Mouse (Mus musculus): ENCODE results near the gene Mpp5. TPM values are rescaled to one million over a fixed set of nuclear protein-coding genes. Genes with fewer than 3 reads are reported as not detected.
A peak's percentile ranks its signal among the peaks of the same experiment; 100 is the strongest.

Mpp5 gene
- polyA plus RNA-seq, 1 experiment from 2014 or later = 29.6 TPM

DNA sequence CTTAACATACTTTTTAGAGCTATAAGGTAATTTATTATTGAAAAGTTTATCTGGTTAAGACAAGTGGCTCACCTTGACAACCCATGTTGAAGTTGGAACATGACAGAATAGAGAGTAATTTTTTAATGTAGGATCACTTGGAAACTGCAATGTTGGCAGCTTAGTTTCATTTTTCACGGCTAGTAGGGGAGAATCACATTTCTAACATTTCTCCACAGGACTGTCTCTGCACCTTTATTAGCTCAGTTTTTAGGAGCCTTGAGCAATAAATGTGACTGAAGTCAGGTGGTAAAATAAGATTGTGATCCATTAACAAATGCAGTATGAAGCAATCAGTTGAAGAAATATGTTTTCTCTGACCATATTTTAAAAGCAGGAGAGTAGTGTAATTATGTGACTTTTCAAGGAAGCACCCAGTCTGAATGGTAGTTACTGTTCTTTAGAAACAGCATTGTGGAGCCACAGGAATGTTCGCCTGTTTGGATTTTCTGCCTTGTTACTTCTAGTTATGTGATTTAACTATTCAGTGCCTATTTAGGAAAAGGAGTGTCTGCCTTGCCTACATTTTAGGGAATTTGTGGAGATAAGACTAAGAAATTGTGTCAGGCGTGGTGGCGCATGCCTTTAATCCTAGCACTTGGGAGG is 29.8 kb downstream of the Mpp5 start:
- 67% methylated on average over 4 of the region's 4 CpGs for WGBS
- DNase-seq (ENCODE audit: low spot score) = no peak
- Histone ChIP-seq H3K27me3 (replicated peaks; ENCODE audit: low read depth, poor library complexity, severe bottlenecking) (no peaks in the 10 kb centered on the region), H3K4me1 (peaks cover 18% of the 10 kb centered on the region), H3K9me3 (no peaks in the 10 kb centered on the region), H3K27ac (replicated peaks) (no peak overlapping the region), H3K4me3 (no peak overlapping the region), H3K36me3 (replicated peaks) (peaks cover 6% of the 10 kb centered on the region; the same call in 1 of the 2 replicates)

DNA sequence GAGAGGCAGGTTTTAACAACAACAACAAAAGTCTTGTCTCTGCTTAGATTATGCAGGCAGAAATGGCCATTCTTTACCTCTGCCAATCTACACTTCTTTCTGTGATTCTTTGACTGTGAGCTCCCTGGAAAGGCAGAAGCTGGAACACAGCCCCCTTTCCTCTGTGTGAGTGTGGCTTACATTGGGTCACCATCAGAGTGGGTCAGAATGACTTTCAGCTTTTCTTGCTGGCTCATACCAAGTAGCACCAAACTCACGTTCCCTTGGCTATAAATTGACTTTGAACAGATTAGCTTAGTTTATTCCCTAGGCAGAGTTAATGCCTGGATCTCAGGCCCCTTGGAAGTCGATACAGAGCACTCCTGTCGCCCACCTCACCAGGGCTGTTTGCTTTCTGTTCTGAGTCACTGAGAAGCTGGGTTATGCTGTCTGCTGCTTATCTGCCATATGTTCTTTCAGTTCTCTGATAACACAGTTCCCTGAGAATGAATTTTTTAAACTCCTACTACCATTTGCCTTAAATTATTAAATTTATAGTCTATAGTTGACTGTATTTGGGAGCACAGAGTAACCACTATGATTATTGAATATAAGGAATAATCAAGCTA is 39.7 kb downstream of the Mpp5 start:
- Histone ChIP-seq H3K4me3 (no peak overlapping the region), H3K9me3 (no peaks in the 10 kb centered on the region), H3K36me3 (replicated peaks) (0 out of 2 replicates have a peak, but pooled peaks cover 5% of the 10 kb centered on the region), H3K4me1 (peaks cover 3% of the 10 kb centered on the region; the same call in 1 of the 2 replicates), H3K27ac (replicated peaks) (no peak overlapping the region), H3K27me3 (replicated peaks; ENCODE audit: low read depth, poor library complexity, severe bottlenecking) (no peaks in the 10 kb centered on the region)
- DNase-seq (ENCODE audit: low spot score) = no peak
- WGBS = 63% methylated on average over 3 of the region's 3 CpGs

DNA sequence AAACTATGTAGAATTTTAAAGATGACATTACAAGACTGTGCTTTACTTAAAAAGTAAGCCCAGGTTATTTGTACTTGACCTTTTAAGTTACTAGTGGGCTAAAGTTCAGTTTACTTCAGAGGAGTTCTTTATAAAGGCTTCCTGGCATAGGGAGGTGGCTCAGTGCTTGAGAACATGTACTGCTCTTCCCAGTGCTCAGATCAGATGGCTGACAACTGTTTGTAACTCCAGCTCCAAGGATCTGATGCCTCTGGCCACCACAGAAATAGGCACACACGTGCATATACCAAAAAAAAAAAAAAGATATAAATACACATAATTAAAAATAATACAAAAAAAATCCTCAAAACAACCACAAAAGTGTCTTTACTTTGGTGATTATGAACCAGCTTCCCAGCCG is 42.1 kb downstream of the Mpp5 start:
- H3K27me3 ChIP-seq (replicated peaks; ENCODE audit: low read depth, poor library complexity, severe bottlenecking) = no peaks in the 10 kb centered on the region
- WGBS = 88% methylated on average over 2 of the region's 2 CpGs
- no peaks in the 10 kb centered on the region for H3K36me3 ChIP-seq (replicated peaks)
- no peak for DNase-seq (ENCODE audit: low spot score)
- H3K4me3 ChIP-seq = no peak overlapping the region
- H3K9me3 ChIP-seq = no peaks in the 10 kb centered on the region
- H3K4me1 ChIP-seq = peaks cover 3% of the 10 kb centered on the region; the same call in 1 of the 2 replicates
- no peak overlapping the region for H3K27ac ChIP-seq (replicated peaks)

DNA sequence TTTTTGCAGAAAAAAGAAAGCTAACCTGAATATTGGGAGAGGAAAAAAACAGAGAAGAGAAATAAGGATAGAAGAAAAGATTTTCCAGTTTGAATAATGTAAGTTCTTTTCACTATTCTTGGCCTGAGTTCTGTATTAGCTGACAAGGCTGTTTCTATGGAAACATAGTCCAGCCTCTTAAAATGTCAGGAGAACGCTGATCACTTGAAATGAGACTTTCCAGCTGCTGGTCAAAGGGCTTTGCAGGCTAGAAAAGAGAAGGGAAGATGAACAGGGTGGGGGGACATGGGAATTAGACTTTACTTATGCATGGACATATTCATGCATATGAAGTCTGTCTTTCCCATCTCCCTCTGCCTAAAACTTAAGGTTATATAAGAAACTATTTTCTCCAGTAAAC is 45.5 kb downstream of the Mpp5 start:
- 32% methylated on average over 1 of the region's 1 CpGs for WGBS
- Histone ChIP-seq H3K4me3 (no peak overlapping the region), H3K27ac (replicated peaks) (no peak overlapping the region), H3K4me1 (no peaks in the 10 kb centered on the region), H3K36me3 (replicated peaks) (peaks cover 22% of the 10 kb centered on the region), H3K27me3 (replicated peaks; ENCODE audit: low read depth, poor library complexity, severe bottlenecking) (no peaks in the 10 kb centered on the region), H3K9me3 (no peaks in the 10 kb centered on the region)
- no peak for DNase-seq (ENCODE audit: low spot score)

DNA sequence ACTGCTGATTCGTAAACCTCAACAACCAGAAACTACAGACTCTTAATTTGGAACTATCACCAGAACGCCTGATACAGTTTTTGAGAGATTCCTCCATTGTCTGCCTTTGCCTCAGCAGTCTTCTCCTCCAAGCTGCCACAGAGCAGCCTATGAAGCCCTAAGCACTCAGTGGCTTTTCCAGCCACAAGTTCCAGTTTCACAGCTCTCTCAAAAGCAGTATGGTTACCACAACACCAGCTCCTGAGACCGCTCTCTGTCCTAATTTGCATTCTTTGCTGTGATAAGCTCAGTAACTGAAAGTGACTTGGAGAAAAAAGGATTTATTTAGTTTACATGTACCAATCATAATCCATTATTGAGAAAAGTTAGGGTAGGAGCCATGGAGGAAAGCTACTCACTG is 51.3 kb downstream of the Mpp5 start:
- Histone ChIP-seq H3K9me3 (no peaks in the 10 kb centered on the region), H3K36me3 (replicated peaks) (peaks cover 22% of the 10 kb centered on the region), H3K27me3 (replicated peaks; ENCODE audit: low read depth, poor library complexity, severe bottlenecking) (no peaks in the 10 kb centered on the region), H3K4me3 (no peak overlapping the region), H3K4me1 (no peaks in the 10 kb centered on the region), H3K27ac (replicated peaks) (no peak overlapping the region)
- no peak for DNase-seq (ENCODE audit: low spot score)
- 89% methylated on average over 3 of the region's 3 CpGs for WGBS

DNA sequence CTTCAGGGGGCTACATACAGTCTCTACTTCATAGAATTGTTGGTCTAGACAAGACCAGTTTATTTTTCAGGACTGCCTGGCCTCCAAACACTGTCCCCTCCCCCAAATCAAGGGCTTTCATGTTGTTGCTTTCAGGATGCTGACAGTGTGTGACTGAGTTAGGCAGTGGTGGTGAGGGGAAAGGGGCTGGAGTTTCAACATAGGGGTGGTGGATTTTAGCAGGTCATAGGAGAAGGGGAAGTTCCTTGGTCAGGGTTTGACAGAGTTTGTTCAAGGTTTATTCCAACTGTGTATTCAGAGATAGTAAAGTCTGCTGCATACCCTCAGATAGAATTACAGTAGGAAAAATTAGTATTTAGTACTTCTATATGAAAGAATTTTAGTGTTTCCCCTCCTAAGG is 53.1 kb downstream of the Mpp5 start:
- H3K27me3 ChIP-seq (replicated peaks; ENCODE audit: low read depth, poor library complexity, severe bottlenecking) = no peaks in the 10 kb centered on the region
- H3K9me3 ChIP-seq = no peaks in the 10 kb centered on the region
- no peak for DNase-seq (ENCODE audit: low spot score)
- peaks cover 22% of the 10 kb centered on the region for H3K36me3 ChIP-seq (replicated peaks)
- no peaks in the 10 kb centered on the region for H3K4me1 ChIP-seq
- no peak overlapping the region for H3K4me3 ChIP-seq
- no peak overlapping the region for H3K27ac ChIP-seq (replicated peaks)

DNA sequence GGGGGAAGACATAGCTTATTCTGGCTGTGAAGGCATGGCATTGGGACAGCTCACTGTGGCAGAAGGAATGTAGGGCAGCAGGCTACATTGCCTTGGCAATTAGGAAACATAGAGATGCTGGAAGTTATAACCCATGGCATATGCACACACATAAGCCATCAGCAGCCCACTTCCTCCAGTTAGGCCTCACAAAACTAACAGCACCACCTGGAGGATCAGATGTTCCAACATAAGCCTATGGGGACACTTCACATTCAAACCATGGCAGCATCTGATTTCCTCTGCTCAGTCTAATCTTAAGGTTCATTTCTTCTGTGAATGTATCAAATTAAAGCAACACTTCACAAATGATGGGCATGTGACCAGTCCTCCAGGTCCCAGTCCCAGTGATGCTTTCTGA is 65.7 kb downstream of the Mpp5 start:
- H3K4me1 ChIP-seq = no peaks in the 10 kb centered on the region
- H3K4me3 ChIP-seq = no peak overlapping the region
- H3K27me3 ChIP-seq (replicated peaks; ENCODE audit: low read depth, poor library complexity, severe bottlenecking) = no peaks in the 10 kb centered on the region
- peaks cover 21% of the 10 kb centered on the region for H3K36me3 ChIP-seq (replicated peaks)
- DNase-seq (ENCODE audit: low spot score) = no peak
- no peaks in the 10 kb centered on the region for H3K9me3 ChIP-seq
- no peak overlapping the region for H3K27ac ChIP-seq (replicated peaks)

DNA sequence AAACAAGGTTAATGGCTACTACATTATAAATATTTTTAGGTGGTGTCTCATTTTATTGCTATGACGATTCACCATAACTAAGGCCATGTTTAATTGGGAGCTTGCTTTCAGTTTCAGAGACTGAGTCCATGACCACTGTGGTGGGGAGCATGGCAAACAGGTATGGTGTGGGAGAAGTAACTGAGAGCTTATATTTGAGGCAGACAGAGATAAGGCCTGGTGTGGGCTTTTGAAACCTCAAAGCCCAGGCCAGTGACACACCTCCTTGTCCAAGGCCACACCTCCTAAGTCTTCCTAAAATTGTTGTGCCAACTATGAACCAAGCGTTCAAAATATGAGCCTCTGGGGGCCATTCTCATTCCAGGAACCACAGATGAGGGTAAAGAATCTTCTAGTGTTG is 85.8 kb downstream of the Mpp5 start:
- Histone ChIP-seq H3K27ac (replicated peaks) (no peak overlapping the region), H3K4me1 (no peaks in the 10 kb centered on the region), H3K4me3 (no peak overlapping the region), H3K27me3 (replicated peaks; ENCODE audit: low read depth, poor library complexity, severe bottlenecking) (no peaks in the 10 kb centered on the region), H3K9me3 (no peaks in the 10 kb centered on the region), H3K36me3 (replicated peaks) (peaks cover 86% of the 10 kb centered on the region)
- WGBS = 87% methylated on average over 2 of the region's 2 CpGs
- no peak for DNase-seq (ENCODE audit: low spot score)

DNA sequence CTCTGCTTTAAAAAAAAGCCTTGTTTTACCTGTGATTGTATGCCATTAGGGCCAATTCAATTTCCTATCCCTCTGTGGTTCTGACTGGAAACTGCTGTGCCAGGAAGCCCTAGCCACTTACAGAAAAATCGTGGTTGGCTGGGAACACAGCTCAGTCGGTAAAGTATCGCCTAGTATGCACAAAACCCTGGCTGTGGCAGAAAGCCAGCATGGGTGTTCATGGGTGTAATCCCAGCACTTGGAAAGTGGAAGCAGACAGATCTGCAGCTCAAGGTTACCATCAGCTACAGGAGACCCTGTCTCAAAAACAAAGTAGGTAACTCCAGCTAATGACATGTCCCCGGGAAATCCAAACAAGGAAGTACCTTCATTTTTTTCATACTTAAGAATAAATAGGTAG is 91.2 kb downstream of the Mpp5 start:
- H3K27me3 ChIP-seq (replicated peaks; ENCODE audit: low read depth, poor library complexity, severe bottlenecking) = no peaks in the 10 kb centered on the region
- no peak overlapping the region for H3K27ac ChIP-seq (replicated peaks)
- DNase-seq (ENCODE audit: low spot score) = no peak
- 85% methylated on average over 4 of the region's 4 CpGs for WGBS
- H3K36me3 ChIP-seq (replicated peaks) = peaks cover 93% of the 10 kb centered on the region
- no peak overlapping the region for H3K4me3 ChIP-seq
- no peaks in the 10 kb centered on the region for H3K9me3 ChIP-seq
- no peaks in the 10 kb centered on the region for H3K4me1 ChIP-seq

DNA sequence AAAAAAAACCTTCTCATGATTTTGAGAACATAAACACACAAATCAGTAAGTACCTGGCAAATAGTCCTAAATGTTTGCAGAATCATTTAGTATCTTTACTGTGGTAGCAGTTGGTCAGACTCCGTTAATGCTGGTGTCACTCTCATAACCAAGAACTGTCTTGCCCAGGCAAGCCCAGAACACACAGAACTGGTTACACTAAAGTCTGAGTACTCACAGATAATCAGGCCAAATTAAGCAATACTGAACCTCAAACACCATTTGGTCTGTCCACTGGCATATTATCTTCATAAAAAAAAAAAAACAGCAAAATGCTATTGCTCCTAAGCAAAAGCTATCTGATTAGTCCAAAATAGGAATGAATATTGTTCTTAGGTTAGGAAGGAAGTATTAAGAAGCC is 93.7 kb downstream of the Mpp5 start:
- no peaks in the 10 kb centered on the region for H3K4me1 ChIP-seq
- no peak overlapping the region for H3K27ac ChIP-seq (replicated peaks)
- no peak for DNase-seq (ENCODE audit: low spot score)
- 91% methylated on average over 1 of the region's 1 CpGs for WGBS
- H3K27me3 ChIP-seq (replicated peaks; ENCODE audit: low read depth, poor library complexity, severe bottlenecking) = no peaks in the 10 kb centered on the region
- H3K4me3 ChIP-seq = no peak overlapping the region
- H3K9me3 ChIP-seq = no peaks in the 10 kb centered on the region
- H3K36me3 ChIP-seq (replicated peaks) = peaks cover 90% of the 10 kb centered on the region

DNA sequence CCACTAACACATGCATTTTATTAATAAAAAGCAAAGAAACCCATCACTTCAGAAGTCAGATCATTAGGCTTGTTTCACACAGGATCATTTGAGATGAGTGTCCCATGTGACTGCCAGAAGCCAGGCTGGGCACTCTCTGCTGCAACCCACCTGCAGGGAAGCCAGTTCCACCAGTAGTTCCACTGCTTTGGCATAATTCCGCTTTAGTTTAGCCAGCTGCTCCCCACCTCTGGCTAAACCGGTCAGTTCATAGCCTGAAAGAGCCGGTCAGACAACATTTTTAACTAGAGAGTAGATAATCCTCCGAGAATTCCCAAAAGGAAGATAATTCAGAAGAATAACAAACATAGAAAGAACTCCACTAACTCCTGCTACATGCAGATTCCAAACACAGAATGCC is 99.5 kb downstream of the Mpp5 start:
- Histone ChIP-seq H3K4me1 (no peaks in the 10 kb centered on the region), H3K36me3 (replicated peaks) (peaks cover 70% of the 10 kb centered on the region), H3K27me3 (replicated peaks; ENCODE audit: low read depth, poor library complexity, severe bottlenecking) (no peaks in the 10 kb centered on the region), H3K4me3 (no peak overlapping the region), H3K9me3 (no peaks in the 10 kb centered on the region), H3K27ac (replicated peaks) (no peak overlapping the region)
- 75% methylated on average over 4 of the region's 4 CpGs for WGBS
- DNase-seq (ENCODE audit: low spot score) = no peak

DNA sequence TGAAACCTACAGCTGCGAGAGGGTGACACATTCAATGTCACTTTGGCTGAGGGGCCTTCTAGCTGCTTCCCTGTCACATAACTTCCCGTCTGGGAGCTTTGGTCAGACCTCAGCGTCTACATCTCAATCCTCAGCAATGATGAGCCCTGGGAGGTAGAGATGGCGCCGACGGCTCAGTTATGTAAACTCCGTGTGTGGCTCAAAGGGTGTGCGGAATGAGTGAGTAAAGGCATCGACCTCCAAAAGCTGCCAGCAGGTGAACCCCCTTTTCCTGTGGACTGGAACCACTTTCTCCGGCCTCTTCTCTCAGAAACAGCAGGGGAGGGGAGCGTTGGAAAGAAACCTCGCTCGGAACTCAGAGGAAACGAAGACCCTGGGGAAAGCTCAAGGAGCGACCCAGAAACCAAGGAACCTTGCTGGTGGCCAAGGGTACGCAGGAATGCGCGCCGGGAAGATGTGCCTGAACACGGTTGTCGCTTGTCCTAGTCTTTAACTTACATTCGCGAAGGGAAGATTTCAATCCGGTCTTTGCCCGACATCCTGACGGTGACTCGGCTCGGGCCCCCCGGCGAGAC is 112.3 kb downstream of the Mpp5 start:
- Histone ChIP-seq H3K4me1 (peaks cover 23% of the 10 kb centered on the region), H3K9me3 (no peaks in the 10 kb centered on the region), H3K27ac (replicated peaks) (peak overlapping the region; percentile 95), H3K27me3 (replicated peaks; ENCODE audit: low read depth, poor library complexity, severe bottlenecking) (no peaks in the 10 kb centered on the region), H3K4me3 (peak overlapping the region; percentile 91), H3K36me3 (replicated peaks) (peaks cover 29% of the 10 kb centered on the region)
- 1% methylated on average over 30 of the region's 30 CpGs for WGBS
- DNase-seq (ENCODE audit: low spot score) = no peak

DNA sequence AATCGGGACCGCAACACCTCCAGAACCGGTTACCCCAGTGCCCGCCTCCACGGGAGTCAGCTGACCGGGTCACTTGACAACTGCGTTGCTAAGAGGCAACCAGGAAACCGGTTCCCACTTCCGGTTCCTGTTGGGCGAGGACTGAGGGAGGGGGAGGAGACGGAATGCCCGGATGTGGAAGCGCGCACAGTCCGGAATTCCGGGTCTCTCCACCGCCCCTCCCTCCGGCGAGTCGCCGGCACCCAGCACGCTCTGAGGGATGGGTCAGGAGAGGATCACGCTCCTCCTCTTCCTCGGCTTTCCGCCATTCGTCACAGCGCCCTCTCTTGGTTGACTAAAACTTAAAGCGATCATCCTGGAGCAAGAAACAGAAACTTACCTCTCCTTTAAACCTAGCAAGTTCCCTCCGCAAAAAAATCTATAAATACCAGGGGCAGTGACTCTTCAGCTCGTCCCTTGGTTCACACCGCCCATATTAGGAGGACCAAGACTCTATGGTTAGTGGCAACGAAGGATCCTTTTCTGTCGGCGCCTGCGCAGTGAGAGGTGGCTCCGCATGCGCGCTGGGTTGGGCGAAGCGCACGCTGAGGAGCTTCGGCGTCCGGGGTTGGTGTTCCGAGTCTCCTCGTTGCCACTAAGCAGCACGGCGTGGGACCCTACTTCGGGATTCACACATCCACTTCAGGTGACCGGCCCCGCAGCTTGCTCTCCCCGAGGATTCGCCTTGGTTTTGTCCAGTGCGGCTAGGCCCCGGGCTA is 113.0 kb downstream of the Mpp5 start, which contains the start of the genes Atp6v1d and Eif2s1:
TSS of gene Atp6v1d (minus strand) at position 143 of the 758 bp plus-strand sequence.
TSS of gene Eif2s1 (plus strand) at position 324 of the 758 bp plus-strand sequence.
- no peaks in the 10 kb centered on the region for H3K9me3 ChIP-seq
- H3K27me3 ChIP-seq (replicated peaks; ENCODE audit: low read depth, poor library complexity, severe bottlenecking) = no peaks in the 10 kb centered on the region
- DNase-seq (ENCODE audit: low spot score) = peak; percentile 99
- under 1% methylated on average over 55 of the region's 55 CpGs for WGBS
- peaks cover 27% of the 10 kb centered on the region for H3K36me3 ChIP-seq (replicated peaks)
- peaks cover 23% of the 10 kb centered on the region for H3K4me1 ChIP-seq
- H3K27ac ChIP-seq (replicated peaks) = peak within 1 kb of the TSS; percentile 95
- peak within 1 kb of the TSS; percentile 91 for H3K4me3 ChIP-seq

Data from embryonic facial prominence, embryonic 10.5 days (tissue).